Mouse (Mus musculus): ENCODE results near the gene Robo1. TPM values are rescaled to one million over a fixed set of nuclear protein-coding genes. Genes with fewer than 3 reads are reported as not detected.

Robo1 gene
- polyA plus RNA-seq, 1 experiment from 2014 or later = 40.1 TPM

GRCm38 (mm10) chr16:72920013-72920412, 611.9 kb downstream of the Robo1 start:
- Histone ChIP-seq H3K27ac (replicated peaks; ENCODE audit: low read depth, low read length) (no peak overlapping the region), H3K27me3 (ENCODE audit: control insufficient read depth, insufficient read depth, low read length) (no peaks in the 10 kb centered on the region), H3K4me1 (ENCODE audit: control insufficient read depth, insufficient read depth, low read length) (peaks cover 18% of the 10 kb centered on the region), H3K9ac (ENCODE audit: low read length) (no peak overlapping the region), H3K4me3 (ENCODE audit: low read depth, low read length) (no peak overlapping the region), H3K9me3 (ENCODE audit: control insufficient read depth, low read length) (no peaks in the 10 kb centered on the region), H3K36me3 (ENCODE audit: control insufficient read depth, insufficient read depth, low read length) (no peaks in the 10 kb centered on the region), H3K4me2 (ENCODE audit: low read depth, severe bottlenecking) (no peak overlapping the region)
- DNase-seq (ENCODE audit: low spot score) (no peak), ATAC-seq (ENCODE audit: insufficient number of reproducible peaks, low FRiP score, low TSS enrichment, low read depth) (no peak)
- WGBS = 72% methylated on average over 3 of the region's 3 CpGs

GRCm38 (mm10) chr16:72924423-72925224, 616.5 kb downstream of the Robo1 start:
- H3K4me2 ChIP-seq (ENCODE audit: low read depth, severe bottlenecking) = peak overlapping the region; percentile 31; the same call in 1 of the 2 replicates
- H3K9me3 ChIP-seq (ENCODE audit: control insufficient read depth, low read length) = no peaks in the 10 kb centered on the region
- peaks cover 20% of the 10 kb centered on the region for H3K4me1 ChIP-seq (ENCODE audit: control insufficient read depth, insufficient read depth, low read length)
- H3K27me3 ChIP-seq (ENCODE audit: control insufficient read depth, insufficient read depth, low read length) = no peaks in the 10 kb centered on the region
- no peaks in the 10 kb centered on the region for H3K36me3 ChIP-seq (ENCODE audit: control insufficient read depth, insufficient read depth, low read length)
- no peak overlapping the region for H3K27ac ChIP-seq (replicated peaks; ENCODE audit: low read depth, low read length)
- DNase-seq (ENCODE audit: low spot score) = peak; percentile 71
- no peak; the same call in 1 of the 2 replicates for ATAC-seq (ENCODE audit: insufficient number of reproducible peaks, low FRiP score, low TSS enrichment, low read depth)
- no peak overlapping the region for H3K9ac ChIP-seq (ENCODE audit: low read length)
- 16% methylated on average over 15 of the region's 15 CpGs for WGBS
- no peak overlapping the region for H3K4me3 ChIP-seq (ENCODE audit: low read depth, low read length)

DNA sequence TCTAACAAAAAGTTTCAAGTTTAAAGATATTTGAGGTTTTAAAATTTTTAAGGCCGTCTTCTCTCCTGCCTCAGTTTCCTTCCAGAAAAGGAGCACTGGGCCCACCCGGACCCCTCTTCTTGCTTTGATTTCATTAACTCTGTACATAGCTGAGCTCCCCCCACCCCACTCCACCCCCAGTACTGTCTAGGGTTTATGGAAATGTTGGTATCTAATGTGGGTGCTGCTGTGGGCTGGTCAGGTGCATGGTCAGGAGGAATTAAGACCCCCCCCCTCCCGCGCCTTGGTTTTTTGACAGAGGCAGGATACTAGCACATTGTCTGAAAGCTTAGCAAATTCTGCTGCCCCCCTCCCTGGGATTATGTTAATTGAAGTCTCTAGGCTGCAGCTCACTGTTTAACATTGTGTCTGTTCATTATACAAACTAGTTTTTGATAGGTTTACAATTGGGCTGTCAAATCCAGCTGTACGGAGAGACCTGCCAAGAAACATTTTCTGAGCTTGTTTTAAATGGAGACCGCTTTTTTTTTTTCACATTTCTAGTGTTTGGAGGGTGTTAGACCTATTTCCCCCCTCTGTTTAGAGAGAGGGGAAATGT, 620.5 kb downstream of the Robo1 start:
- Histone ChIP-seq H3K4me1 (ENCODE audit: control insufficient read depth, insufficient read depth, low read length) (peaks cover 14% of the 10 kb centered on the region), H3K36me3 (ENCODE audit: control insufficient read depth, insufficient read depth, low read length) (no peaks in the 10 kb centered on the region), H3K27ac (replicated peaks; ENCODE audit: low read depth, low read length) (no peak overlapping the region), H3K4me3 (ENCODE audit: low read depth, low read length) (no peak overlapping the region), H3K9me3 (ENCODE audit: control insufficient read depth, low read length) (no peaks in the 10 kb centered on the region), H3K9ac (ENCODE audit: low read length) (no peak overlapping the region), H3K4me2 (ENCODE audit: low read depth, severe bottlenecking) (no peak overlapping the region), H3K27me3 (ENCODE audit: control insufficient read depth, insufficient read depth, low read length) (no peaks in the 10 kb centered on the region)
- no peak for DNase-seq (ENCODE audit: low spot score)
- WGBS = 78% methylated on average over 6 of the region's 6 CpGs
- no peak for ATAC-seq (ENCODE audit: insufficient number of reproducible peaks, low FRiP score, low TSS enrichment, low read depth)

DNA sequence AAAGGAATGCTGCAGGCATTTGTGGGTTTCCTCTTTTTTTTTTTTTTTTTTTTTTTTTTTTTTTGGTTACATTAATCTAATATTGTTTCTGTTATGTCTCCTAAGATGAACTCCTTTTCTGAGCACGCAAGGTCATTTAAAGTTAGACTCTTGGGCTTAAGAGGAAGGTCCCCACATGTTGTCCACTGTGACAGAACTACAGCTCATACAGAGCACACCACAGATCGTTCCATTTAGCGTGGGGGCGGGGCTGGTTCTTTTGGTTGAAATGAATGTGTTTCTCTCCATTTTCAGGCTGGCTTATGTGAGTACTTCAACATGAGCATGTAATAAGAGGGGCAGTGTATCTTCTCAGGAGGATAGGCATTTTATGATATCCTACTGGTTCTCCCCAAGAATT, 622.8 kb downstream of the Robo1 start:
- ATAC-seq (ENCODE audit: insufficient number of reproducible peaks, low FRiP score, low TSS enrichment, low read depth) = no peak
- Histone ChIP-seq H3K27me3 (ENCODE audit: control insufficient read depth, insufficient read depth, low read length) (no peaks in the 10 kb centered on the region), H3K4me3 (ENCODE audit: low read depth, low read length) (no peak overlapping the region), H3K9me3 (ENCODE audit: control insufficient read depth, low read length) (no peaks in the 10 kb centered on the region), H3K4me2 (ENCODE audit: low read depth, severe bottlenecking) (no peak overlapping the region), H3K27ac (replicated peaks; ENCODE audit: low read depth, low read length) (no peak overlapping the region), H3K4me1 (ENCODE audit: control insufficient read depth, insufficient read depth, low read length) (no peaks in the 10 kb centered on the region), H3K9ac (ENCODE audit: low read length) (no peak overlapping the region), H3K36me3 (ENCODE audit: control insufficient read depth, insufficient read depth, low read length) (no peaks in the 10 kb centered on the region)
- no peak for DNase-seq (ENCODE audit: low spot score)
- 80% methylated on average over 4 of the region's 4 CpGs for WGBS

- ATAC-seq (ENCODE audit: insufficient number of reproducible peaks, low FRiP score, low TSS enrichment, low read depth) = no peak
- no peak overlapping the region for H3K9ac ChIP-seq (ENCODE audit: low read length)
- H3K36me3 ChIP-seq (ENCODE audit: control insufficient read depth, insufficient read depth, low read length) = no peaks in the 10 kb centered on the region
- no peaks in the 10 kb centered on the region for H3K9me3 ChIP-seq (ENCODE audit: control insufficient read depth, low read length)
- H3K27me3 ChIP-seq (ENCODE audit: control insufficient read depth, insufficient read depth, low read length) = no peaks in the 10 kb centered on the region
- no peak for DNase-seq (ENCODE audit: low spot score)
- H3K27ac ChIP-seq (replicated peaks; ENCODE audit: low read depth, low read length) = no peak overlapping the region
- no peak overlapping the region for H3K4me3 ChIP-seq (ENCODE audit: low read depth, low read length)
- H3K4me1 ChIP-seq (ENCODE audit: control insufficient read depth, insufficient read depth, low read length) = no peaks in the 10 kb centered on the region
- H3K4me2 ChIP-seq (ENCODE audit: low read depth, severe bottlenecking) = no peak overlapping the region
Measured at GRCm38 (mm10) chr16:72934908-72935307, 626.8 kb downstream of the Robo1 start.

GRCm38 (mm10) chr16:72937183-72937582, 629.1 kb downstream of the Robo1 start:
- 67% methylated on average over 3 of the region's 3 CpGs for WGBS
- DNase-seq (ENCODE audit: low spot score) (no peak), ATAC-seq (ENCODE audit: insufficient number of reproducible peaks, low FRiP score, low TSS enrichment, low read depth) (no peak)
- Histone ChIP-seq H3K4me2 (ENCODE audit: low read depth, severe bottlenecking) (no peak overlapping the region), H3K27me3 (ENCODE audit: control insufficient read depth, insufficient read depth, low read length) (no peaks in the 10 kb centered on the region), H3K4me1 (ENCODE audit: control insufficient read depth, insufficient read depth, low read length) (no peaks in the 10 kb centered on the region), H3K27ac (replicated peaks; ENCODE audit: low read depth, low read length) (no peak overlapping the region), H3K4me3 (ENCODE audit: low read depth, low read length) (no peak overlapping the region), H3K9ac (ENCODE audit: low read length) (no peak overlapping the region), H3K36me3 (ENCODE audit: control insufficient read depth, insufficient read depth, low read length) (no peaks in the 10 kb centered on the region), H3K9me3 (ENCODE audit: control insufficient read depth, low read length) (no peaks in the 10 kb centered on the region)

DNA sequence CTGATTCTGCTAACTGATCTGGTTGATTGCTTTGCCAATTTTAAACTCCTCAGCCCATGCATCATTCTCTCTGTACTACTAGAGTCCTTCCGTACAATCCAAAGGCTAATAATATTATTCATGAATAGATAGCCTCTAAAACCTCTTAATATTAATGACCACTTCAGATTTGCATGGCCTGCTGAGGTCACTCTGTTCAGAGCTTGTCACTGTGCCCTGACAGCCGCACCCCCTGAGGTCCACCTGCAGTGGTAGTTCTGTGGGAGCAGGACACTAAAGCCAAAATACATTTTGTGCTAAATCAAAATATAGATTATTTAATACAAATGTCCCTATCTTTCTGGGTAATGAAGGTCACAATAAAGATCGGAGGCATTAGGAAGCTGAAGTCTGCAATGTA, 631.8 kb downstream of the Robo1 start:
- Histone ChIP-seq H3K4me3 (ENCODE audit: low read depth, low read length) (no peak overlapping the region), H3K27ac (replicated peaks; ENCODE audit: low read depth, low read length) (no peak overlapping the region), H3K4me2 (ENCODE audit: low read depth, severe bottlenecking) (no peak overlapping the region), H3K9me3 (ENCODE audit: control insufficient read depth, low read length) (no peaks in the 10 kb centered on the region), H3K4me1 (ENCODE audit: control insufficient read depth, insufficient read depth, low read length) (no peaks in the 10 kb centered on the region), H3K9ac (ENCODE audit: low read length) (no peak overlapping the region), H3K27me3 (ENCODE audit: control insufficient read depth, insufficient read depth, low read length) (no peaks in the 10 kb centered on the region), H3K36me3 (ENCODE audit: control insufficient read depth, insufficient read depth, low read length) (no peaks in the 10 kb centered on the region)
- WGBS = 92% methylated on average over 3 of the region's 3 CpGs
- ATAC-seq (ENCODE audit: insufficient number of reproducible peaks, low FRiP score, low TSS enrichment, low read depth) (no peak), DNase-seq (ENCODE audit: low spot score) (no peak)

DNA sequence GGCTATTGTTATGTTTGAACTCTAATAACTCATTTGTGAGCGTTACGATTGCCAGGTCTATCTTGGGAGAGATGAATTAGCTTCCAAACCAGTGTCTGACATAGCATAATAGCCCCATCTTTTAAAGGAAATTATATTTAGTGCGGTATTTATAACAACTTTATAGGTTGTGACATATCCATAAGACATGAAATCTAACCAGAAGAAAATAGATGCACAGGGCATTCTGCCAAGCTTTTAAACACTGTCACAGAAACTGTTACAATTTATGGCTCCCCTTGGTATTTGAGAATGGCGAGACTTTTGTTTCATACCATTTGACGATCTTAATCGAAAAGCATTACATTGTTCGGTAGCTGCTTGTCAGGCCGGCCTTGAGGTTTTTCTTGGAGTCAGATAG, 632.7 kb downstream of the Robo1 start:
- no peak overlapping the region for H3K9ac ChIP-seq (ENCODE audit: low read length)
- no peak overlapping the region for H3K4me3 ChIP-seq (ENCODE audit: low read depth, low read length)
- DNase-seq (ENCODE audit: low spot score) (no peak), ATAC-seq (ENCODE audit: insufficient number of reproducible peaks, low FRiP score, low TSS enrichment, low read depth) (no peak)
- no peak overlapping the region for H3K4me2 ChIP-seq (ENCODE audit: low read depth, severe bottlenecking)
- 95% methylated on average over 8 of the region's 8 CpGs for WGBS
- H3K27ac ChIP-seq (replicated peaks; ENCODE audit: low read depth, low read length) = no peak overlapping the region
- no peaks in the 10 kb centered on the region for H3K27me3 ChIP-seq (ENCODE audit: control insufficient read depth, insufficient read depth, low read length)
- H3K4me1 ChIP-seq (ENCODE audit: control insufficient read depth, insufficient read depth, low read length) = no peaks in the 10 kb centered on the region
- H3K36me3 ChIP-seq (ENCODE audit: control insufficient read depth, insufficient read depth, low read length) = no peaks in the 10 kb centered on the region
- H3K9me3 ChIP-seq (ENCODE audit: control insufficient read depth, low read length) = no peaks in the 10 kb centered on the region
